Mouse (Mus musculus) right cerebral cortex, postnatal 10 days (tissue): Measurements from ENCODE around the gene Clcc1.
A peak's percentile ranks its signal among the peaks of the same experiment; 100 is the strongest.
"Not testable (repeated sequence)": the region's sequence is repeated elsewhere in the genome, so short reads cannot be mapped to it uniquely, and the experiment has no call there.

Source experiments
- DNase-seq, 2 experiments: peaks; one replicate each; pipeline ENCODE4 v3.0.0; 2021; ENCODE audit warnings: low spot score in 2 of 2

The Clcc1 gene

DNA sequence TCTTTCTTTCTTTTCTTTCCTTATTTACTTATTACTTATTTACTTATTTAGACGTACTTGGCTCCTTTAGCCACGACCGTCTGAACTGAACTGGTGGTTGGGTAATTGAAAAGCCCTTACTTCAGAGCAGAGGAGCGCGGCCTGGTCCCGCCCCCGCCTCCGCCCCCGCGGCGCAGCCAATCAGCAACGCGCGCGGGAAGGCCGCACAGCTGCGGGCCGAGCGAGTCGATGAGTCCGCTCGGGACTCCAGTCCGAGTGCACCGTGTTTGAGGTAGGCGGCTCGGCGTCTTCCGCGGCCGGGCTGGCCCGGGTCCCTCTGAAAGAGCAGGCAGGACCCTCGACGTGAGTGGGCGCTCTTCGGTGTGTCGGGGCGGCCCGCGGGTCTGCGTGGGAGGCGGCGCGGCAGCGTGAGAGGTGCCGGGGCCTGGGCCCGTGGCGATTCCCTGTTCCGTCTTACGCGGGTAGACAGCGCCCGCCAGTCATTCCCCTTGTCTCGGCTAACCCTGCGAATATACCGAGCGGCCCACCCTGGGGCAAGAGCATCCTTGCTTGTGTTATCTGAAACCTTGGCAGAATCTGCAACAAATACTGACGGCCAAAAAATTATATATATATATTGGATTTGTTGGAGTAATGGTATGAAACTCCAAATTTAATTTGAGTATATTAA lies at the start of gene Clcc1:
Gene Clcc1, plus strand, starts transcription at position 204 of the 670 bp plus-strand sequence.
- DNase-seq = peak; percentile 96 to 97

GRCm38 (mm10) chr3:108608906-108609305 lies 44.8 kb upstream of the Clcc1 start:
- no peak for DNase-seq

- no peak for DNase-seq
These were observed 19.0 kb upstream of the Clcc1 start for GRCm38 (mm10) chr3:108634761-108635160.

GRCm38 (mm10) chr3:108639412-108639811 lies 14.3 kb upstream of the Clcc1 start:
- DNase-seq = no peak

DNA sequence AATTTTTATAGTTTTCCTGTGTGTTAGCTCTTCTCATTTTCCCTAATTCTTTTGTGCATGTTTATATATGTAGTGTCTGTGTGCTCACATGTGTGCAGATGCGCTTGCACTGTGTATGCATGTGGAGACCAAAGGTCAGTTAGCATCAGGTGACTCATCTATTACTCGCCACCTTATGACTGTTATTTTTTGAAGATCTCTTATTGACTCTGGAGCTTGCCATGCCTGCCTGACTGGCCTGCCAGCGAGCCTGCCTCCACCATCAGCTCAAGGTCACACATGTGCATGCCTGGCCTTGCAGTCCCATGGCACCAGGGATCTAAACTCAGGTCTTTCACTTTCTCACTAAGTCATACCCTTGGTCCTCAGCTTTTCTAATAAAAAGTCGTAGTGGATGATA lies 12.7 kb upstream of the Clcc1 start:
- DNase-seq = no peak

- DNase-seq = no peak
These were observed 8.9 kb upstream of the Clcc1 start for GRCm38 (mm10) chr3:108644856-108645255.

GRCm38 (mm10) chr3:108646036-108646435 lies 7.7 kb upstream of the Clcc1 start:
- DNase-seq = peak; percentile 48 to 58

- DNase-seq = not testable (repeated sequence)
These were observed 6.0 kb upstream of the Clcc1 start for GRCm38 (mm10) chr3:108647681-108648080.

DNA sequence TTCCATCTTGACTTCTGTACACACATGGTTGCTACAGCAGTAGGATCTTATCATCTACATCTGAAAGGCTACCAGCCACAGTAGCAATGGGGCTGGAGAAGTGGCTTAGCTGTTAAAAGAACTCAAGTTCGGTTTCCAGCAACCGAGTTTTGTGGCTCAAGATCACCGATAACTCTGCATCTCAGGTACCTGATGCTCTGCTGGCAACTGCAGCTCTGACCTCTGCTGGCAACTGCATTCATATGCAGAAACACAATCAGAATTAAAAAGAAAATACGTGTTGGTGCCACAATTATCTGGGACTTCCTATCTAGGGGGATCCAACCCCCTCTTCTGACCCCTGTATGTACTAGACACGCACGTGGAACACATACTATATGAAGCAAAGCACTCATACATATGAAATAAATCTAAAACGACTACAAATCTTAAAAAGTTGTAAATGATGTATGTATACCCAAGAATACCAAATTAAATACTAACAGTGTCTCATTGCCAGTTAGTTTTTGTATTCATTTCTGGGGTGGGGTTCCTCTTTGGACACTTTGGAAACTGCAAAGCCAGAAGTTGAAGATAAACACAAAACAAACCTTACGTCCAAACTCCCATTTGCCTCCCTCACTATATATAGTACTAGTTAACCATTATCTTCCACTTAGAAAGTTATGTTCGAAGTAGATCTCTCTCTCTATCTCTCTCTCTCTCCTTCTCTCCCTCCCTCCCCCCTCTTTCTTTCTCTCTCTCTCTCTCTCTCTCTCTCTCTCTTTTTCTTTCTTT lies 659 bp upstream of the Clcc1 start:
- DNase-seq = no peak

- no peak for DNase-seq
These were observed 853 bp downstream of the Clcc1 start for GRCm38 (mm10) chr3:108654566-108654965.

DNA sequence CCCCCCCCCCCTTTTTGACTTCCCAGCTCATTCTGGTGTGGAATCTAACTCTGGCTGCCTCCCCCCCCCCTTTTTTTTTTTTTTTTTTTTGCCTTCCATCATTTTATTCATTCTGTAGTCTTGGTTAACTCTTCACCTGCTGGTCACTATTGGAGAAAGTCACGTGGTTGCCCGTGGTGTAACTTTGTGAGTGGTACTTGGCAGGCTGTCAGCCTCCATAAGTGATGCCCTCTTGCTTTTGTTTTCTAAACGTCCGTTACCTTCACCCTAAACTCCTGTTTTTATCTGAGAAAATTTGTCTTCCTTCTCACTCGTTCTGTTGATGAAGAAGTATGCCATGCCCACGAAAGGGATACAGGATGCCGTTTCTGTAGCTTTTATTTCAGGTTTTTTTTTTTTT lies 1.8 kb downstream of the Clcc1 start:
- DNase-seq = no peak

GRCm38 (mm10) chr3:108658612-108659011 lies 4.9 kb downstream of the Clcc1 start:
- DNase-seq = no peak

GRCm38 (mm10) chr3:108660941-108661340 lies 7.2 kb downstream of the Clcc1 start:
- DNase-seq = no peak

- peak; percentile 46 to 64 for DNase-seq
These were observed 22.9 kb downstream of the Clcc1 start for GRCm38 (mm10) chr3:108676616-108677015.

DNA sequence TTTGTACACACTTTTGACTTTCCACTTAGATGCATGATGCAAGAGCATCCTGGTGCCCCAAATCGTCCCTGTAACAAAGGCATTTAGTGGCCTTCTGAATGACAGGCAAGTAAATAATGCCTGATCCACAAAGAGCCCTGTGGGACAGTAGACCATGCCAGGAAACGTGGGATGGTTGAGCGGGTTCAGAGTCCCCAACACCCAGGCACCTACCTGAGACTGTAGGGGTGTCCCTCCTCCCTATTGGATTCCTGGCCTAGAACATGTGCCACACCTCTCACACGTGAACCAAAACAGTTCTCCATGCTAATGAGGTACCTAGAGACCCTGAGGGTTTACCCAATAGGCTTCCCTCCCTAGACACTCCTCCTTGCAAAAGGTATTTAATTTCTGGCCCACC lies 27.3 kb downstream of the Clcc1 start:
- DNase-seq = no peak

- not testable (repeated sequence) for DNase-seq
These were observed 29.9 kb downstream of the Clcc1 start for GRCm38 (mm10) chr3:108683597-108683996.

- DNase-seq = no peak
These were observed 32.0 kb downstream of the Clcc1 start for GRCm38 (mm10) chr3:108685701-108686100.

DNA sequence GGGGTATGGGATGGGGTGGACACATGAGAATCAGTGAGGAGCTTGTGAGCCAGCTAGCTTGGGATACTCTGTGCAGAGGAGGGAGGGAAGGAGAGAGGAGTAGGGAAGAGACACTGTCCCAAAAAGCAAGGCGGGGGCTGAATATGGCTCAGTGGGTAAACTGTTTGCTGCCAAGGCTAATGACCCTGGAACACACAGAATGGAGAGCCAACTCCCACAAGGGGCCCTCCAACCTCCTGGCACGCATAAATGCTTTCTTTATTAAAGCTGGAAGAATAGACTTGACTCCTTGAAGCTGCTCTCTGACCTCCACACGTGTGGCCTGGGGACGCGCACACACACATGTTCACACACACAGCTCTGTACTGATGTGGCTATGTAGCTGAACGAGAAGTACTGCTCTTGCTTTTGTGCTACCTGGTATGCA lies 35.3 kb downstream of the Clcc1 start:
- DNase-seq = no peak

GRCm38 (mm10) chr3:108689446-108689845 lies 35.7 kb downstream of the Clcc1 start:
- DNase-seq = no peak

- no peak for DNase-seq
These were observed 36.3 kb downstream of the Clcc1 start for GRCm38 (mm10) chr3:108689979-108690378.

- no peak for DNase-seq
These were observed 40.6 kb downstream of the Clcc1 start for GRCm38 (mm10) chr3:108694321-108694720.

DNA sequence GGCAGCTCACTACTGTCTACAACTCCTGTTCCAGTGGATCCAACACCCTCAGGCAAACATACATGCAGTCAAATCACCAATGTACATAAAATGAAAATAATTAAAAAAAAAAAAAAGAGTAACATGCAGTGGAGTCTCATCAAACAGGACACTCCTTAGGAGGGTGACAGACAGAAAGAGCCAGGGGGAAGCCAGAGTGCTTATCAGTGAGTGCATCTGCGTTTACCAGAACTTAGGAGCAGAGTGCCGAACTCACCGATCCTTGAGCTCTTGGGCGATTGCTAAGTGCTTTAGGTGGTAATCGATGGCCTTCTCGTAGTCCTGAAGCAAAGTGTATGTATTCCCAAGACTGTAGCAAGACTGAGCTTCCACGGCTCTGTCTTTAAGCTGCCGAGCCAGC lies 44.9 kb downstream of the Clcc1 start:
- no peak for DNase-seq

DNA sequence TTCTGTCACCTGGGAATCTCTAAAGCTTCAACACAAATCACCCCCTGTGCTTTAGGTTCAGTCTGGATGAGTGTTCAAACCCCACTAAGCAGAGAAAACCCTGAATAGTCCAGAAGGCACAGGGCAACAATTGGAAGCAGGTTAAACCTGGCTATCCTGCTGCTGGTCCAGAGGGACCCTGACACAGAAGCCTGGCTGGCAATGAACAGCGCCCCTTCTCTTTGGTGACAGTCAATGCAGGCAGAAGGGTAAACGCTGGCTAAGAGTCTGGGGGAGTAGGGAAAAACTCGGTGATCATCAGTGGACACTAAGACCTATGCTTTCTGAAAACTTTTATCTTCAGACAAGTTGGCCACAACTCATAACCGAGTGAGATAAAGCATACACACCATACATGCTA lies 46.1 kb downstream of the Clcc1 start:
- no peak for DNase-seq
